Mouse (Mus musculus) stomach, postnatal 0 days (tissue): ENCODE measurements at regions not wholly inside any gene's neighbourhood (a gene's known extent, or its start where the extent isn't known, plus 50 kb on each side); places are given as distances from the start of the nearest gene placed in this dataset.

Experiments used
- ATAC-seq: fragments of 200-750 bp; cut with Nextera tagmentation; 2 replicates; pipeline ENCODE4 v1.8.0; 2017; ENCODE audit not compliant: low FRiP score, low TSS enrichment
- DNase-seq: peaks from one replicate; pipeline ENCODE4 v3.0.0-alpha.2; 2016; ENCODE audit warnings: low spot score
- H3K27ac ChIP-seq: fragments of 300-500 bp; sonication (generic); replicated peaks from 2 replicates; pipeline ENCODE4 v1.5.1; 2014; ENCODE audit warnings: mild to moderate bottlenecking, control low read depth
- H3K27me3 ChIP-seq: fragments of 300-500 bp; sonication (generic); 2 replicates; pipeline ENCODE4 v1.6.1; 2014; ENCODE audit warnings: low read length; ENCODE audit not compliant: control insufficient read depth, insufficient read depth
- H3K36me3 ChIP-seq: fragments of 300-500 bp; sonication (generic); 2 replicates; pipeline ENCODE4 v1.6.1; 2014; ENCODE audit warnings: low read length, mixed read lengths; ENCODE audit not compliant: control insufficient read depth, insufficient read depth
- H3K4me1 ChIP-seq: fragments of 300-500 bp; sonication (generic); replicated peaks from 2 replicates; pipeline ENCODE4 v1.6.1; 2014; ENCODE audit warnings: antibody characterized with exemption; ENCODE audit not compliant: control insufficient read depth, insufficient read depth
- H3K4me2 ChIP-seq: fragments of 300-500 bp; sonication (generic); replicated peaks from 2 replicates; pipeline ENCODE4 v1.6.1; 2014; ENCODE audit warnings: low read depth, mild to moderate bottlenecking, control low read depth, moderate library complexity
- H3K4me3 ChIP-seq: fragments of 300-500 bp; sonication (generic); 2 replicates; pipeline ENCODE4 v1.5.1; 2014; ENCODE audit warnings: low read depth, low read length, control low read depth
- H3K9ac ChIP-seq: fragments of 300-500 bp; sonication (generic); 2 replicates; pipeline ENCODE4 v1.6.1; 2014; ENCODE audit warnings: mild to moderate bottlenecking, low read length, control low read depth, mixed read lengths
- H3K9me3 ChIP-seq: fragments of 300-500 bp; sonication (generic); 2 replicates; pipeline ENCODE4 v1.6.1; 2016; ENCODE audit warnings: low read length; ENCODE audit not compliant: control insufficient read depth
- CTCF ChIP-seq: IDR thresholded peaks from 2 replicates; pipeline ENCODE4 v1.5.1; 2016; ENCODE audit warnings: antibody characterized with exemption, low read depth, mild to moderate bottlenecking, moderate library complexity
- EP300 ChIP-seq: optimal IDR thresholded peaks from 2 replicates; pipeline ENCODE3; 2016; ENCODE audit warnings: antibody characterized with exemption
- WGBS: fragments of 180-500 bp; shearing (Covaris S2); extraction: QIAGEN DNeasy Blood & Tissue Kit; methylation state at CpG from one replicate; pipeline ENCODE4 v1.1.7; 2014; 5-methylcytosine and 5-hydroxymethylcytosine counted together

- H3K36me3 ChIP-seq: no peaks in the 10 kb centered on the region
- no peaks in the 10 kb centered on the region for H3K27me3 ChIP-seq
- H3K4me3 ChIP-seq: no peak overlapping the region
- H3K4me2 ChIP-seq: no peak overlapping the region
- no peaks in the 10 kb centered on the region for H3K9me3 ChIP-seq
- TF ChIP-seq CTCF (no peak), EP300 (no peak)
- no peak overlapping the region for H3K9ac ChIP-seq
- no peak for ATAC-seq
- H3K4me1 ChIP-seq: no peaks in the 10 kb centered on the region
- H3K27ac ChIP-seq: no peak overlapping the region
- DNase-seq: no peak
- 80% methylated on average over 3 of the region's 3 CpGs for WGBS
These were observed 159.3 kb downstream of the Trim52 start for GRCm38 (mm10) chr14:106265290-106265689.

GRCm38 (mm10) chr14:106267679-106268561 lies 161.9 kb downstream of the Trim52 start:
- Histone ChIP-seq H3K9me3 (no peaks in the 10 kb centered on the region), H3K4me2 (no peak overlapping the region), H3K9ac (no peak overlapping the region), H3K4me3 (no peak overlapping the region), H3K4me1 (no peaks in the 10 kb centered on the region), H3K36me3 (no peaks in the 10 kb centered on the region), H3K27me3 (no peaks in the 10 kb centered on the region), H3K27ac (no peak overlapping the region)
- DNase-seq (no peak), ATAC-seq (no peak)
- 64% methylated on average over 12 of the region's 12 CpGs for WGBS
- no peak for TF ChIP-seq EP300
- TF ChIP-seq CTCF: no peak

DNA sequence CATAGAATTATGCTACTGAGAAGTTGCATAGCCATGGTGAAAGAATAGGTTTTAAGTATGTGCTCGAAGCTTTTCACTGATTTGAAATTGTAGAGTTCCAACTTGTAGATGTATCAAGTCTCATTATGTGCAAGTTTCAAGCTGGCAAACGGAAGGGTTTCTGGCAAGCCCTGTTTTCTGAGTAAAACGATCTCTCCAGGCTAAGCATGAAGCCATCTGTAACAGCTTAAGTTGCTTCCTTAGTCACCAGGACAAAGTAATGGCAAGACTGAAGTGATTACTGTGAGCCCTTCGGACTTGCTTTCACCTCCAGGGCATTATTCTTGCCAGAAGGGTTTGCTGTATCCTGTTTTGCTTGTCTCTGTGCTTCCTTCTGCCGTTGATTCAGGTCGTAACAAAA lies 163.7 kb downstream of the Trim52 start:
- no peaks in the 10 kb centered on the region for H3K9me3 ChIP-seq
- H3K4me2 ChIP-seq: no peak overlapping the region
- no peak overlapping the region for H3K27ac ChIP-seq
- no peak overlapping the region for H3K9ac ChIP-seq
- no peak overlapping the region for H3K4me3 ChIP-seq
- H3K36me3 ChIP-seq: no peaks in the 10 kb centered on the region
- H3K4me1 ChIP-seq: no peaks in the 10 kb centered on the region
- TF ChIP-seq CTCF: no peak
- TF ChIP-seq EP300: no peak
- 53% methylated on average over 6 of the region's 6 CpGs for WGBS
- no peak for DNase-seq
- ATAC-seq: no peak
- no peaks in the 10 kb centered on the region for H3K27me3 ChIP-seq

- Histone ChIP-seq H3K9me3 (no peaks in the 10 kb centered on the region), H3K36me3 (no peaks in the 10 kb centered on the region), H3K9ac (no peak overlapping the region), H3K4me1 (no peaks in the 10 kb centered on the region), H3K4me3 (no peak overlapping the region), H3K4me2 (no peak overlapping the region), H3K27me3 (no peaks in the 10 kb centered on the region), H3K27ac (no peak overlapping the region)
- 48% methylated on average over 8 of the region's 8 CpGs for WGBS
- TF ChIP-seq EP300 (no peak), CTCF (no peak)
- ATAC-seq (no peak), DNase-seq (no peak)
These were observed 207.6 kb downstream of the Trim52 start for GRCm38 (mm10) chr14:106313558-106313957.

DNA sequence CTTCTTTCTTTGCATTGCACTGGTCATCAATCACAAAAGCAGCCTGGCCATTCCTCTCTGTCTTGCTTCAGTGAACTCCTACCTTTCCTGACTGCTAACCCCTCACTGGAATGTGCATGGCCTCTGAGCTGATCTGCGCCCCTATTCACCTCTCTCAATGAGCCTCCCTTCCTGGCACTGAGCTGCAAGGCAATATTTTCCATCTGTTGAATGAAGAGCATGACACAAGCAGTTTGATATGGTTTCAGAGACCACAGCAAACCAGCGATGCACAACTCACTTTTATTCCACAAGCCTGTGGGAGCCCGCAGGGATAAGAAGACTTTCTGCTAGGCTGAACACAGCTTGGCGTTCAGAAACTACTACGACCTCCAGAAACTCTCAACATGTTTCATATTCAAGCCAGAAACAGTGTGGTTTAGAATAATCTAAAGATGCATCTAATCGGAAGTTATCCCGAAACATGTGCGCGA lies 208.1 kb downstream of the Trim52 start:
- Histone ChIP-seq H3K4me1 (no peaks in the 10 kb centered on the region), H3K9me3 (no peaks in the 10 kb centered on the region), H3K27me3 (no peaks in the 10 kb centered on the region), H3K9ac (no peak overlapping the region), H3K4me2 (no peak overlapping the region), H3K27ac (no peak overlapping the region), H3K4me3 (no peak overlapping the region), H3K36me3 (no peaks in the 10 kb centered on the region)
- ATAC-seq (no peak), DNase-seq (no peak)
- 60% methylated on average over 9 of the region's 9 CpGs for WGBS
- no peak for TF ChIP-seq EP300
- TF ChIP-seq CTCF: no peak

GRCm38 (mm10) chr14:106318767-106319166 lies 212.8 kb downstream of the Trim52 start:
- no peak overlapping the region for H3K27ac ChIP-seq
- H3K9me3 ChIP-seq: no peaks in the 10 kb centered on the region
- no peak overlapping the region for H3K4me3 ChIP-seq
- H3K36me3 ChIP-seq: no peaks in the 10 kb centered on the region
- no peaks in the 10 kb centered on the region for H3K4me1 ChIP-seq
- DNase-seq (no peak), ATAC-seq (no peak)
- H3K4me2 ChIP-seq: no peak overlapping the region
- H3K9ac ChIP-seq: no peak overlapping the region
- WGBS: 36% methylated on average over 5 of the region's 5 CpGs
- no peaks in the 10 kb centered on the region for H3K27me3 ChIP-seq
- no peak for TF ChIP-seq CTCF
- TF ChIP-seq EP300: no peak
